Mouse (Mus musculus) liver (tissue): ENCODE results near the gene Gnl3.

Experiments
- DNase-seq: peaks from one replicate; pipeline ENCODE4 v3.0.0-alpha.2; 2020; ENCODE audit warnings: mixed read lengths

The Gnl3 gene

GRCm38 (mm10) chr14:31018860-31019291, at the start of gene Gnl3, which contains the start of gene Pbrm1:
Gnl3 (minus strand) TSS chr14:31019152.
Pbrm1 (plus strand) TSS chr14:31019138.
- DNase-seq, result peak; percentile 98

- DNase-seq, result peak; percentile 56
Measured at GRCm38 (mm10) chr14:31062277-31062676, 43.3 kb upstream of the Gnl3 start.

DNA sequence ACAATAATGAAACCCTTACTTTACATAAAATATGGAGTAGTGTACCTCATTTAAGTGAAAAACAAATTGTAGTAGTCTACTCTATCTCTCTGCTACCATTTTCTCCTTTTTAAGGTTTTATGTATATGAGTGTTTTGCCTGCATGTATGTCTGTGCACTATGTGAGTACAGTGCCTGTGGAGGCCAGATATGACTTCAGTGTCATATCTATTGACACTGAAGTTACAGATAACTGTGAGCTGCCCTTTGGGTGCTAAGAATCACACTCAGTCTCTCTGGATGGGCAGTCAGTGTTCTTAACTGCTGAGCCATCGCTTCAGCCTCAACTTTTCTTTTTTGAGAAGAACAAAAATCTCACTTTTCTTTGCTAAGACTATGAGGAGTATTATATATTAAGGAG, 26.9 kb upstream of the Gnl3 start:
- peak; percentile 74 for DNase-seq

DNA sequence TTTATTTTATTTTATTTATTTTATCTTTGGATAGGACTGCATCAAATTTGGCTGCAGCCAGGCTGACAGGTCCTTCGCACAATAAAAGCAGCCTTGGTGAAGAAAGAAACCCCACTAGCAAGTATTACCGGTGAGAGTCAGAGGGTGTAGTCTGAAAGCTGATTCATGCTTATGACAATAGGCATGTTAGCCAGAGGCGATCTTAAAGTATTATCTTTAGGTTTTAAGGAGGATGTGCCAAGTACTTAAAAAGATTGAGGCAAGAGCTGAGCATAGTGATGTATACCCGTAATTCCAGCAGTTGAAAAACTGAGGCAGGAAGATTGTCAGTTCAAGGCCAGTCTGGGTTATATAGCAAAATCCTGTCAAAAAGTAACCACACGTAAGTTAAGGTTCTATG, 26.3 kb upstream of the Gnl3 start:
- DNase-seq, result no peak

DNA sequence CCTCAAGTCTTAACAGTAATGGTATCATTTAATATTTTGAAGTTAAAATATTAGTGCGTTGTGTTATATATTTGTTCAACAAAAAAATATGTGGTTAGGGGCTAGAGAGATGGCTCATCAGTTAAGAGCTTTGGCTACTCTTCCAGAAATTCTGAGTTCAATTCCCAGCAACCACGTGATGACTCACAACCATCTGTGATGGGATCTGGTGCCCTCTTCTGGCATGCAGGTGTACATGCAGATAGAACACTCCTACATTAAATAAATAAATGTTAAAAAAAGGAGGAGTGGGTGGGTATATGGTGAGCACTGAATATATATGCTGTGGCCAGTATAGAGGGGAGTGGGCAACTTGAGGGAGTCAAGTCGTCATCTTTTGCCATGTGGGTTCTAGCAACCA, 6.8 kb upstream of the Gnl3 start:
- peak; percentile 43 for DNase-seq

DNA sequence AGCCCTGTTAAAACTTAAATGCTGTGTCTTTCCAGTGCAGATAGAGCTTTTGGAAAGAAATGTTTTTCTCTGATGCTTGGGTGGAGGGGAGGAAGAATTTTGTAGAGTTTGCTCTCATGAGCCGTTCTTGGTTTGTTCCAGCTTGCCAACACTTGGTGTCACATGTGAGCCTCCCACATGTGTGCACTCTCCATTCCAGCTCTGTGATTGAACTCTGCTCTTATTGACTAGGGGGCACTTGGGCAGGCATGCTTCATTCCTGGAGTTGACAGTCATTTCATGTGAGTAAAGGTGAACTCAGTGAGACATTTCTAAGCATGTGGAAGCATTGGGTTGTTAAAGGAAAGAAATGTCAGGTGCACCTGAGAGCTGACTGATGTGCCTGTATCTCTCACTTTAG, 3.6 kb upstream of the Gnl3 start:
- DNase-seq, result no peak

DNA sequence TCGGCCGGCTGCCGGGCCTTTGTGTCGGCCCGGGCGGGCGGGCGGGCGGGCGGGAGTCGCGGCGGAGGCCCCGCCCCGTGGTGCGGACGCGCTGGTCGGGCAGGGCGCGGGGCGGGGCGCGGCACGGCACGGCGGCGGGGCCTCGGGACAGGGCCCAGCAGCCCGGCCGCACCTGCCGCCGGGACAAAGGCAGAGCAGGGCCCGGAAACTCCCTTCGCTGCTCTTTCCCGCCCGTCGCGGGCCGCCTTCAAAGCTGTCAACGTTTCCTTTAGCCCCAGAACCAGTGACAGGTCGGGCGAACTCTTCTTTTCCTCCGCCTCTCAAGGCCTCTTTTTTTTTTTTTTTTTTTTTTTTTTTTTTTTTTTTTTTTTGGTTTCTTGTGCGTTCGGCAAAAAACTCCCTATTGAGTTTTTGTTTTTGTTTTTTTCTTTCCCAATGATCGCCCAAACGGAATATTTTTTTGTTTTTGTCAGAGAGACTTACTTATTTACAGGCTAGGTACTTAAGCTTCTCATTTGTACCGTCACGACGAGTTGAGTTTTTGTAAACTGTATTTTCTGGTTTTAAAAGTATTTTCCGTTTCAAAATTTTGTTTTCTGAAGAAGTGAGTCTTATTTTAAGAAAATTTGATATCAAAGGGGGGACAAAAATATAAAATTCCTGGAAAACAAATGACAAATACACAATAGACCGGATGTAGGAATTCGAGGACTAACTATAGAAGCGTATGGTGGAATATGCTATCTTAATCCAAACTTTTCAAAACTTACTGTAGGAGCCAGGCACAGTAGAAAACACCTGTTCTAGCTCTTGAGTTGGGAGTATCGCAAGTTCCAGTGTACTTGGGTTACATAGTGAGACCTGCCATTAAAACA, 616 bp upstream of the Gnl3 start:
- DNase-seq, result peak; percentile 93

DNA sequence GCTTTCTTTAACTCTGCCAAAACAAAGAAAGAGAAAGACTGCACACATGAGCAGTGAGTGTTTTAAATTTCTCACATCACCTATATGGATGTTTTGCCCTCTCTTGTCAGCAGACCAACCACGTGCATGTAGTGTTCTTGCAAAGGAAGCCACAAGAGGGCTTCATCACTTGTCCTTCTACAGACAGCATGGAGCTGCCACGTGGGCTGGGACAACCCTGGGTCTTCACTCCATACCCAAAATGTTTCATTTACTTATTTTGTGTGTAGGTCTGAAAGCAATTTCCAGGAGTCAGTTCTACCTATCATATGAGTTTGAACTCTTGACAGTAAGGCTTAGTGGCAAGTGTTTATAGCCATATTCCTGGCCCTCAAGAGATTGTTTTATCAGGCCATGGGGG, 1.1 kb downstream of the Gnl3 start:
- DNase-seq, result peak; percentile 27

- no peak for DNase-seq
Measured at GRCm38 (mm10) chr14:31016063-31016462, 2.9 kb downstream of the Gnl3 start.

GRCm38 (mm10) chr14:31013928-31014327, 5.0 kb downstream of the Gnl3 start:
- DNase-seq, result no peak

GRCm38 (mm10) chr14:31011588-31011987, 7.4 kb downstream of the Gnl3 start:
- DNase-seq, result no peak

GRCm38 (mm10) chr14:31006779-31007178, 12.2 kb downstream of the Gnl3 start:
- DNase-seq, result peak; percentile 27

DNA sequence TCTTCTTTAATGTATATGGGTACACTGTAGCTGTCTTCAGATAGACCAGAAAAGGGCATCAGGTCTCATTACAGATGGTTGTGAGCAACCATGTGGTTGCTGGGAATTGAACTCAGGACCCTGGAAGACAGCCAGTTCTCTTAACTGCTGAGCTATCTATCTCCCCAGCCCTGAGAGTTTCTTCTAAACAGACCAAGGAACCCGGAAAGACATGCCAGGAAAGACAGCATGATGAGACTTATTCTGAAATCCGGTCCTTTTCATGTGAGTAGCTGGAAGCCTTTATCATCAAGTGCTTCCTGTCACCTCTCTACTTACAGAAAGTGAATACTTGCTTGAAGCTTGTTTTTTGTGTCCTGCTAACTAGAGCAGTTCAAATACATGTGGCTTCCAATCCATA, 14.4 kb downstream of the Gnl3 start:
- DNase-seq, result no peak

DNA sequence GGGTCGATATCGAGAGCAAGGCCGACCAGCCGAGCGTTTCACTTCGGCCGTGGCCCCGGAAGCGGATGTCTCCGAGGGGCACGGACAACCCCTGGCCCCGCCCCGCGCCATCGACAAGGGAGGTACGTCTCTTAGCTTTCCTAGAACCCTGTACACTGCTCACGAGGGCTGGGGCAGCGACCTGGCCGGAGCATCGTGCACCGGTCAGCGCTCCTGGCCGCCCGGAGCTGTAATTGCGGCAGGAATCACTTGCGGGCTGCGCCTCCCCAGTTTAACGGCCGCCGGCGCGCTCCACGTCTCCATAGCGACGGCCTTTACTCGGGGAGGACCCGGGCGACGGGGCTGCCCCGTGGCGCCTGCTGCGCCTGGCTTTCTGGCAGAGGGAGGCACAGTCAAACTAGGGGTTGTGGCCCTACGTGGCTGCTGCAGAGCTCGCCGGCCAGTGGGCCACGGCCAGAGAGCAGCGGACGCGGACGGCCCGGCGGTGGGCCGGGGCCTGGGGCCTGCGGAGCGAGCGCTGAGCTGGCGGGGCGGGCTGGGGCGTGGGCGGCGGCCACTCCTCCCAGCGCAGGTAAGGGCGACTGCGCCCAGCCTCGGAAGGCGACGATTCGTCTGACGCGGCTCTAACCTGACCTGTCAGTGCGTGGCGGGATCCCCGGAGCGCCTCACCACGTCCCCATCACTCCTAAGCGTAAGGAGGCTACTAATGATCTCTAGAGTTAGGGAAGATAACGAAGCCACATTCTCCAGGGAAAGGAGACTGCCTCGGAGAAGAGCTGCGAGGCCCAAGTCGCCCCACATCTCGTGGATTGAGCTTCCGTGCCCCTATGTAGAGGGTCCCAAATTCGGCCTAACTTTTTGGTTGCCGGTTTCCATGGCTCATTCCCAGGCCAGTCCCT, 17.4 kb downstream of the Gnl3 start, which contains the start of the genes Glt8d1 and Spcs1:
TSS of gene Glt8d1 (plus strand) at position 94 of the 899 bp plus-strand sequence.
TSS of gene Spcs1 (minus strand) at position 366 of the 899 bp plus-strand sequence.
- peak; percentile 88 for DNase-seq

GRCm38 (mm10) chr14:31000816-31001306, 18.1 kb downstream of the Gnl3 start:
- DNase-seq, result peak; percentile 17

DNA sequence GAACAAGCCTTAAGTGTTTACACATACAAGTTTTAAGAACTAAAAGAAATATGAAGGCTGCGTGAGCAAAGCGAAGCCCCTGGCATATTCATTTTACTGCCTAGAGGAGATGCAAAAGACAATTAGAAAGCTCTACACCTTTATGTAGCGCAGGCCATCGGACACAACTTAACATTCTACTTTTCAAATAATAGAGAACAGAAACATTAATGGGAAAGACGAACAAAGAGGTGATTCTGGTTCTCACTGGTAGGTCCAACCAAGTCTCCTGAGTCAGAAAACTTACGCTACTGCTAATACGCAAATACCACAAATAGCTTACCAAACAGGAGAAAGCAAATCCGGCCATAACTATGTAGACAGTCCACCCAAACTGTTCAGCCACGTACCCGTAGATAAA, 18.6 kb downstream of the Gnl3 start:
- DNase-seq, result no peak

GRCm38 (mm10) chr14:30996417-30996816, 22.5 kb downstream of the Gnl3 start:
- DNase-seq, result no peak

DNA sequence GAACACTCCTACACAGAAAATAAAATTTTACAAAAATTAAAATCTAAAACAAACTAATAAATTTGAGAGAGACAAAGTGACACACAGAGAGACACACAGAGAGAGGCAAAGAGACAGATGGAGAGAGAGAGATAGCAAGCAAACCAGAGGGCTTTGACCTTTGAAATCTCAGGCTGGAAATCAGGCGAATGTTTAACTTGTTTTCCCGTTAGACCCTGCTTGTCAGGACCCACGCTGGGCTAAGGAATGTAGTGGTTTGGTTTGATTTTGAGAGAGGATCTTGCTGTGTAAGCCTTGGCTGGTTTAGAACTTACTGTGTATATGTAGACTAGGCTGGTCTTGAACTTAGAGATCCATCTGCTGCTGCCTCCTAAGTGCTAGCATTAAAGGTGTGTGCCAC, 42.7 kb downstream of the Gnl3 start:
- DNase-seq, result no peak

- no peak for DNase-seq
Measured at GRCm38 (mm10) chr14:30974204-30974603, 44.7 kb downstream of the Gnl3 start.
